Comparison of ENCODE assay signal across 8 mouse cellular contexts in the genomic region with DNA sequence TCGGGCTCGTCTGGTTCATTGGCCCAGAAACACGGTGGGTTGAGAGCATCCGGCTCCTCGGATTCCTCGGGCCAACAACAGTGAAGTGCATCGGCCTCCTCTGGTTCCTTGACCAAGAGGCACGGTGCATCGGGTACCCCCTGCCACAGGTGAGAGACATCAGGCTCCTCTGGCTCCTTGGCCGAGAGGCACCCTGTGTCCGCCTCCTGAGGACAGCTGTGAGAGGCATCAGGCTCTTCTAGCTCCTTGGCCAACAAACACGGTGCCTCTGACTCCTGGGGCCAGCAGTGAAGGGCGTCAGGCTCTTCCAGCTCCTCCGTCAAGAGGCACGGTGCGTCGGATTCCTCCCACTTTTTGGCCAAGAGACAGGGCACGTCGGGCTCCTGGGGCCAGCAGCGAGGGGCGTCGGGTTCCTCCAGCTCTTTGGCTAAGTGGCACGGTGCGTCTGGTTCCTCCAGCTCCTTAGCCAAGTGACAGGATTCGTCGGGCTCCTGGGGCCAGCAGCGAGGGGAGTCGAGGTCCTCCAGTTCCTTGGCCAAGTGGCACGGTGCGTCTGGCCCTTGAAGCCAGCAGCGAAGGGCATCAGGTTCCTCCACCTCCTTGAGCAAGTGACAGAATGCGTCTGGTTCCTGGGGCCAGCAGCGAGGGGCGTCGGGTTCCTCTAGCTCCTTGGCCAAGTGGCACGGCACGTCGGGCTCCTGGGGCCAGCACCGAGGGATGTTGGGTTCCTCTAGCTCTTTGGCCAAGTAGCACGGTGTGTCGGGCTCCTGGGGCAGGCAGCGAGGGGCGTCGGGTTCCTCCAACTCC. TPM values are rescaled to one million over a fixed set of nuclear protein-coding genes. Genes with fewer than 3 reads are reported as not detected.
A peak's percentile ranks its signal among the peaks of the same experiment; 100 is the strongest.
DNase-seq lines count a peak whose midpoint lies in the region; ATAC-seq and TF ChIP-seq lines count a peak whose summit lies in the region.

No protein-coding gene starts in this region.

- no peaks in the 10 kb centered on the region for H3K36me3 ChIP-seq in heart, adult 2 months (ENCODE audit: control insufficient read depth, insufficient read depth, low read length)
- peaks cover 19% of the 10 kb centered on the region for H3K36me3 ChIP-seq in forebrain, embryonic 14.5 days (ENCODE audit: control insufficient read depth, insufficient read depth, low read length)
- H3K36me3 ChIP-seq in hindbrain, embryonic 13.5 days = peaks cover 23% of the 10 kb centered on the region
- peaks cover 9% of the 10 kb centered on the region; the same call in 1 of the 2 replicates for H3K36me3 ChIP-seq in lung, embryonic 14.5 days (ENCODE audit: insufficient read depth)

- intact Hi-C loops in heart, adult 2 months (cut with DNase I) = loop anchor here (2.0 kb wide), 1 partner anchor 23 kb away; the partner anchor contains the start of gene Decr2
- intact Hi-C loops in heart, postnatal 25 days (cut with DNase I) = no loop called here

- H3K27me3 ChIP-seq in heart, adult 2 months (ENCODE audit: control insufficient read depth, insufficient read depth, low read length) = no peaks in the 10 kb centered on the region
- no peaks in the 10 kb centered on the region for H3K27me3 ChIP-seq in forebrain, embryonic 14.5 days (replicated peaks; ENCODE audit: control insufficient read depth, insufficient read depth, low read length)
- H3K27me3 ChIP-seq in hindbrain, embryonic 13.5 days = peaks cover 22% of the 10 kb centered on the region
- H3K27me3 ChIP-seq in lung, embryonic 14.5 days (ENCODE audit: insufficient read depth, low read length) = no peaks in the 10 kb centered on the region

- peak overlapping the region; percentile 75 for H3K4me3 ChIP-seq in heart, adult 2 months
- H3K4me3 ChIP-seq in bone marrow macrophage, adult 2 months (ENCODE audit: insufficient read depth, low read length) = peak overlapping the region; percentile 87
- peak overlapping the region; percentile 67 for H3K4me3 ChIP-seq in forebrain, embryonic 14.5 days (ENCODE audit: low read depth, low read length)
- H3K4me3 ChIP-seq in hindbrain, embryonic 13.5 days = peak overlapping the region; percentile 82
- peak overlapping the region; percentile 81 for H3K4me3 ChIP-seq in lung, embryonic 14.5 days (ENCODE audit: low read depth, low read length)

- no peak; the same call in none of the 2 replicates for ATAC-seq in forebrain, embryonic 14.5 days
- ATAC-seq in hindbrain, embryonic 13.5 days (ENCODE audit: low FRiP score) = no peak
- ATAC-seq in lung, embryonic 14.5 days (ENCODE audit: insufficient read depth) = peak; percentile 23; the same call in 1 of the 2 replicates

- peak overlapping the region; percentile 100 for H3K4me2 ChIP-seq in forebrain, embryonic 14.5 days (ENCODE audit: low read length)
- peak overlapping the region; percentile 100 for H3K4me2 ChIP-seq in hindbrain, embryonic 13.5 days
- peak overlapping the region; percentile 99 for H3K4me2 ChIP-seq in lung, embryonic 14.5 days

- no peaks in the 10 kb centered on the region for H3K9me3 ChIP-seq in forebrain, embryonic 14.5 days (replicated peaks; ENCODE audit: control insufficient read depth, low read length)
- H3K9me3 ChIP-seq in hindbrain, embryonic 13.5 days = no peaks in the 10 kb centered on the region
- H3K9me3 ChIP-seq in lung, embryonic 14.5 days (ENCODE audit: low read depth, low read length) = no peaks in the 10 kb centered on the region

- TF ChIP-seq EP300 in heart, adult 2 months (IDR thresholded peaks at IDR 0.05; ENCODE audit: insufficient read depth, low read depth, low read length) = no peak

- WGBS in heart, adult 2 months = 4% methylated on average over 44 of the region's 44 CpGs
- WGBS in forebrain, embryonic 14.5 days = under 1% methylated on average over 44 of the region's 44 CpGs
- WGBS in hindbrain, embryonic 13.5 days = under 1% methylated on average over 44 of the region's 44 CpGs
- 1% methylated on average over 44 of the region's 44 CpGs for WGBS in lung, embryonic 14.5 days

- no peak for TF ChIP-seq CTCF in heart, adult 2 months (IDR thresholded peaks at IDR 0.05)
- no peak for TF ChIP-seq CTCF in bone marrow macrophage, adult 2 months (IDR thresholded peaks at IDR 0.05; ENCODE audit: low read depth, low read length)
- no peak for TF ChIP-seq CTCF in lung, embryonic 14.5 days (IDR thresholded peaks at IDR 0.05; ENCODE audit: low read depth)

- H3K79me2 ChIP-seq in heart, adult 2 months (replicated peaks; ENCODE audit: control insufficient read depth, insufficient read depth, low read length) = peaks cover 4% of the 10 kb centered on the region

- peak overlapping the region; percentile 72 for H3K27ac ChIP-seq in heart, adult 2 months
- H3K27ac ChIP-seq in bone marrow macrophage, adult 2 months (ENCODE audit: insufficient read depth, low read depth, low read length) = no peak overlapping the region
- H3K27ac ChIP-seq in forebrain, embryonic 14.5 days (ENCODE audit: low read depth, low read length) = peak overlapping the region; percentile 91
- peak overlapping the region; percentile 96 for H3K27ac ChIP-seq in hindbrain, embryonic 13.5 days
- no peak overlapping the region for H3K27ac ChIP-seq in lung, embryonic 14.5 days (ENCODE audit: low read depth)

- DNase-seq in heart, adult 2 months = peak; percentile 28 to 38
- DNase-seq in heart, postnatal 25 days (ENCODE audit: low spot score) = no peak
- DNase-seq in forebrain, embryonic 14.5 days (ENCODE audit: low spot score) = peak; percentile 31
- DNase-seq in lung, embryonic 14.5 days = peak; percentile 27
- DNase-seq in retina, postnatal 1 day = peak; percentile 39
- DNase-seq in layer of hippocampus, postnatal 36 days = no peak

- TF ChIP-seq POLR2A in heart, adult 2 months (IDR thresholded peaks at IDR 0.05; ENCODE audit: insufficient read depth, low read depth, low read length) = no peak
- TF ChIP-seq POLR2A in bone marrow macrophage, adult 2 months (IDR thresholded peaks at IDR 0.05; ENCODE audit: borderline replicate concordance, low read depth, low read length) = no peak

- H3K4me1 ChIP-seq in heart, adult 2 months (ENCODE audit: control insufficient read depth, insufficient read depth, low read length) = peaks cover 14% of the 10 kb centered on the region
- peaks cover 17% of the 10 kb centered on the region for H3K4me1 ChIP-seq in bone marrow macrophage, adult 2 months (ENCODE audit: control insufficient read depth, insufficient read depth, low read length)
- H3K4me1 ChIP-seq in forebrain, embryonic 14.5 days (ENCODE audit: control insufficient read depth, insufficient read depth, low read length) = peaks cover 28% of the 10 kb centered on the region
- peaks cover 61% of the 10 kb centered on the region for H3K4me1 ChIP-seq in hindbrain, embryonic 13.5 days (replicated peaks)
- H3K4me1 ChIP-seq in lung, embryonic 14.5 days (ENCODE audit: insufficient read depth) = peaks cover 14% of the 10 kb centered on the region; the same call in 1 of the 2 replicates

- H3K9ac ChIP-seq in heart, adult 2 months (ENCODE audit: low read depth, low read length) = peak overlapping the region; percentile 88
- peak overlapping the region; percentile 97 for H3K9ac ChIP-seq in forebrain, embryonic 14.5 days (ENCODE audit: low read length)
- peak overlapping the region; percentile 95 for H3K9ac ChIP-seq in hindbrain, embryonic 13.5 days
- H3K9ac ChIP-seq in lung, embryonic 14.5 days = peak overlapping the region; percentile 79

RNA-seq across cellular contexts. Expression of gene Rab11fip3, which starts 1.1 kb away (rescaled TPM):
- 10 to 100 TPM; 29.7 to 30.5 TPM for total RNA-seq in heart, adult 2 months (2021)
- 29.3 and 33.1 TPM in 2 replicates for polyA plus RNA-seq in heart, adult 2 months (2012; rRNA removed)
- total RNA-seq in heart, postnatal 25 days (2021) = 10 to 100 TPM; 28.0 to 30.2 TPM
- polyA plus RNA-seq in bone marrow macrophage, adult 2 months (2012; ENCODE audit: insufficient read depth, insufficient read length, missing spikeins) = 7.9 and 8.3 TPM in 2 replicates
- polyA plus RNA-seq in forebrain, embryonic 14.5 days (2014; fragmentation: Nextera tagmentation; extraction: Ambion mirVana) = 15.2 and 20.5 TPM in 2 replicates
- polyA plus RNA-seq in hindbrain, embryonic 13.5 days (2015; fragmentation: Nextera tagmentation; extraction: Ambion mirVana) = 28.7 and 29.5 TPM in 2 replicates
- polyA plus RNA-seq in lung, embryonic 14.5 days (2014; fragmentation: Nextera tagmentation; extraction: Ambion mirVana) = 15.2 and 15.3 TPM in 2 replicates
- 100 to 1,000 TPM in 1 of 2 experiments, 10 to 100 TPM in 1; 99.5 to 112 TPM for total RNA-seq in layer of hippocampus, postnatal 36 days (2021)

RNA-seq across cellular contexts. Expression of gene Decr2, which starts 21.9 kb away (rescaled TPM):
- total RNA-seq in heart, adult 2 months (2021) = 1 to 10 TPM; 9.2 to 9.5 TPM
- 13.9 and 23.3 TPM in 2 replicates for polyA plus RNA-seq in heart, adult 2 months (2012; rRNA removed)
- total RNA-seq in heart, postnatal 25 days (2021) = 10 to 100 TPM; 11.0 to 11.7 TPM
- 29.0 and 30.7 TPM in 2 replicates for polyA plus RNA-seq in bone marrow macrophage, adult 2 months (2012; ENCODE audit: insufficient read depth, insufficient read length, missing spikeins)
- 13.6 and 14.4 TPM in 2 replicates for polyA plus RNA-seq in forebrain, embryonic 14.5 days (2014; fragmentation: Nextera tagmentation; extraction: Ambion mirVana)
- 33.5 and 34.9 TPM in 2 replicates for polyA plus RNA-seq in hindbrain, embryonic 13.5 days (2015; fragmentation: Nextera tagmentation; extraction: Ambion mirVana)
- 24.9 and 25.0 TPM in 2 replicates for polyA plus RNA-seq in lung, embryonic 14.5 days (2014; fragmentation: Nextera tagmentation; extraction: Ambion mirVana)
- total RNA-seq in layer of hippocampus, postnatal 36 days (2021) = 10 to 100 TPM; 25.5 to 26.5 TPM

RNA-seq across cellular contexts. Expression of gene Nme4, which starts 27.2 kb away (rescaled TPM):
- total RNA-seq in heart, adult 2 months (2021) = 1 to 10 TPM; 3.7 to 4.4 TPM
- polyA plus RNA-seq in heart, adult 2 months (2012; rRNA removed) = 13.8 and 21.4 TPM in 2 replicates
- total RNA-seq in heart, postnatal 25 days (2021) = 1 to 10 TPM; 3.2 to 3.6 TPM
- polyA plus RNA-seq in bone marrow macrophage, adult 2 months (2012; ENCODE audit: insufficient read depth, insufficient read length, missing spikeins) = 25.6 and 28.4 TPM in 2 replicates
- 31.3 and 40.0 TPM in 2 replicates for polyA plus RNA-seq in forebrain, embryonic 14.5 days (2014; fragmentation: Nextera tagmentation; extraction: Ambion mirVana)
- 29.8 and 31.6 TPM in 2 replicates for polyA plus RNA-seq in hindbrain, embryonic 13.5 days (2015; fragmentation: Nextera tagmentation; extraction: Ambion mirVana)
- 94.8 and 96.4 TPM in 2 replicates for polyA plus RNA-seq in lung, embryonic 14.5 days (2014; fragmentation: Nextera tagmentation; extraction: Ambion mirVana)
- total RNA-seq in layer of hippocampus, postnatal 36 days (2021) = 1 to 10 TPM; 4.6 to 5.0 TPM

RNA-seq across cellular contexts. Expression of gene Tmem8, which starts 44.9 kb away (rescaled TPM):
- 1 to 10 TPM; 3.8 to 5.3 TPM for total RNA-seq in heart, adult 2 months (2021)
- 10.5 and 11.6 TPM in 2 replicates for polyA plus RNA-seq in heart, adult 2 months (2012; rRNA removed)
- total RNA-seq in heart, postnatal 25 days (2021) = 1 to 10 TPM; 2.5 to 3.1 TPM
- 58.4 and 67.5 TPM in 2 replicates for polyA plus RNA-seq in bone marrow macrophage, adult 2 months (2012; ENCODE audit: insufficient read depth, insufficient read length, missing spikeins)
- polyA plus RNA-seq in forebrain, embryonic 14.5 days (2014; fragmentation: Nextera tagmentation; extraction: Ambion mirVana) = 1.5 and 1.9 TPM in 2 replicates
- 3.0 and 3.7 TPM in 2 replicates for polyA plus RNA-seq in hindbrain, embryonic 13.5 days (2015; fragmentation: Nextera tagmentation; extraction: Ambion mirVana)
- polyA plus RNA-seq in lung, embryonic 14.5 days (2014; fragmentation: Nextera tagmentation; extraction: Ambion mirVana) = 1.3 and 1.7 TPM in 2 replicates
- total RNA-seq in layer of hippocampus, postnatal 36 days (2021) = 10 to 100 TPM; 10.8 to 11.9 TPM

RNA-seq across cellular contexts. Expression of gene Mrpl28, which starts 55.1 kb away (rescaled TPM):
- total RNA-seq in heart, adult 2 months (2021) = 100 to 1,000 TPM; 131 to 154 TPM
- 131 and 156 TPM in 2 replicates for polyA plus RNA-seq in heart, adult 2 months (2012; rRNA removed)
- 100 to 1,000 TPM; 130 to 133 TPM for total RNA-seq in heart, postnatal 25 days (2021)
- polyA plus RNA-seq in bone marrow macrophage, adult 2 months (2012; ENCODE audit: insufficient read depth, insufficient read length, missing spikeins) = 72.1 and 74.7 TPM in 2 replicates
- polyA plus RNA-seq in forebrain, embryonic 14.5 days (2014; fragmentation: Nextera tagmentation; extraction: Ambion mirVana) = 242 and 250 TPM in 2 replicates
- polyA plus RNA-seq in hindbrain, embryonic 13.5 days (2015; fragmentation: Nextera tagmentation; extraction: Ambion mirVana) = 177 and 178 TPM in 2 replicates
- polyA plus RNA-seq in lung, embryonic 14.5 days (2014; fragmentation: Nextera tagmentation; extraction: Ambion mirVana) = 210 and 217 TPM in 2 replicates
- total RNA-seq in layer of hippocampus, postnatal 36 days (2021) = 10 to 100 TPM; 64.5 to 66.3 TPM

Comparison
In these comparisons a context has a peak if more than half of its experiments do, and no peak if none do; other contexts are left out.
1. DNase-seq: peak in heart, adult 2 months (2 of 2), forebrain, embryonic 14.5 days (single experiment), lung, embryonic 14.5 days (single experiment) and retina, postnatal 1 day (single experiment); none in heart, postnatal 25 days (single experiment) and layer of hippocampus, postnatal 36 days (0 of 2).
2. H3K27ac ChIP-seq: peak in heart, adult 2 months (single experiment), forebrain, embryonic 14.5 days (single experiment) and hindbrain, embryonic 13.5 days (single experiment); none in bone marrow macrophage, adult 2 months (single experiment) and lung, embryonic 14.5 days (single experiment).
3. Peak in every context shown above with its lines, with median percentiles within 50 percentile points of each other: H3K4me3 ChIP-seq, H3K9ac ChIP-seq and H3K4me2 ChIP-seq.